Mouse (Mus musculus) midbrain, embryonic 14.5 days (tissue): ENCODE results near the gene Sv2c. TPM values are rescaled to one million over a fixed set of nuclear protein-coding genes. Genes with fewer than 3 reads are reported as not detected.

Experiments
- ATAC-seq: fragments of 200-750 bp; cut with Nextera tagmentation; 2 replicates; pipeline ENCODE4 v1.8.0; 2017; ENCODE audit warnings: moderate number of reproducible peaks, moderate library complexity; ENCODE audit not compliant: low FRiP score, low TSS enrichment
- DNase-seq: peaks from one replicate; pipeline ENCODE4 v3.0.0-alpha.2; 2015
- H3K27ac ChIP-seq: fragments of 300-500 bp; sonication (generic); replicated peaks from 2 replicates; pipeline ENCODE4 v1.5.1; 2014; ENCODE audit warnings: mild to moderate bottlenecking, low read depth, low read length, moderate library complexity
- H3K27me3 ChIP-seq: fragments of 300-500 bp; sonication (generic); 2 replicates; pipeline ENCODE4 v1.6.1; 2014; ENCODE audit warnings: low read length, control low read depth, mixed read lengths; ENCODE audit not compliant: control insufficient read depth, insufficient read depth
- H3K36me3 ChIP-seq: fragments of 300-500 bp; sonication (generic); 2 replicates; pipeline ENCODE4 v1.6.1; 2014; ENCODE audit warnings: low read length, control low read depth; ENCODE audit not compliant: control insufficient read depth, insufficient read depth
- H3K4me1 ChIP-seq: fragments of 300-500 bp; sonication (generic); 2 replicates; pipeline ENCODE4 v1.6.1; 2014; ENCODE audit warnings: mild to moderate bottlenecking, antibody characterized with exemption, low read length, control low read depth; ENCODE audit not compliant: control insufficient read depth, insufficient read depth
- H3K4me2 ChIP-seq: fragments of 300-500 bp; sonication (generic); 2 replicates; pipeline ENCODE4 v1.6.1; 2014; ENCODE audit warnings: mild to moderate bottlenecking, low read length, moderate library complexity
- H3K4me3 ChIP-seq: fragments of 300-500 bp; sonication (generic); replicated peaks from 2 replicates; pipeline ENCODE4 v1.5.1; 2014; ENCODE audit warnings: low read depth, low read length
- H3K9ac ChIP-seq: fragments of 300-500 bp; sonication (generic); replicated peaks from 2 replicates; pipeline ENCODE4 v1.6.1; 2014; ENCODE audit warnings: mild to moderate bottlenecking, low read length, moderate library complexity
- H3K9me3 ChIP-seq: fragments of 300-500 bp; sonication (generic); 2 replicates; pipeline ENCODE4 v1.6.1; 2016; ENCODE audit warnings: low read length, control low read depth, mixed read lengths; ENCODE audit not compliant: control insufficient read depth
- WGBS: fragments of 180-500 bp; shearing (Covaris S2); extraction: QIAGEN DNeasy Blood & Tissue Kit; methylation state at CpG from one replicate; pipeline ENCODE4 v1.1.7; 2014; 5-methylcytosine and 5-hydroxymethylcytosine counted together
- polyA plus RNA-seq: library from polyadenylated mRNA; unstranded; fragments of >200 nt; fragmentation: Nextera tagmentation; extraction: Ambion mirVana; gene quantifications from 2 replicates; pipeline ENCODE4 v1.2.1, GENCODE M21; 2014

Sv2c gene
- 7.6 and 9.2 TPM in 2 replicates for polyA plus RNA-seq

DNA sequence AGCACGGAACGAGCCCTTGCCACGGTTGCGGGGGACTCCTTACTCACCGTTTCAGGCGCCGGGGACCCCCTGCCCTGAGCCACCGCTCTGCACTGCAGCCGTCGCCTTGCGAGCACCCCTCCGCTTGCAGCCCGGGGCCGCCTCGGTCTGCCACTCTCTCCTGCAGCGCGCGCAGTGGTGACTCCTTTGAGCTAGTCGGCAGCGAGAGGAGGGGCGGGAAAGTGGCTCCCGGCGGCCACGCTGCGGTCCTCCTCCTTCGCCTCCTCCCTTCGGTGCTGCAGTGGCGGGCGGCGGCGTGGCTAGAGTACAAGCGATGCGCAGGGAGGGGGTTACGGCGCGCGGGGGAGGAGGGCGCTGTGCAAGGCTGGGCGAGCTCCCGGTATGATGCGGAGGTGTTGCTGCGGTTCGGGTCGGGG, at the start of gene Sv2c:
Gene Sv2c, minus strand, starts transcription at position 177 of the 416 bp plus-strand sequence.
- H3K4me2 ChIP-seq, result peak within 1 kb of the TSS; percentile 85
- H3K27ac ChIP-seq, result peak within 1 kb of the TSS; percentile 68
- ATAC-seq (peak; percentile 74), DNase-seq (peak; percentile 88)
- peak within 1 kb of the TSS; percentile 53 for H3K9ac ChIP-seq
- no peaks in the 10 kb centered on the region for H3K36me3 ChIP-seq
- H3K9me3 ChIP-seq, result no peaks in the 10 kb centered on the region
- H3K27me3 ChIP-seq, result peaks cover 46% of the 10 kb centered on the region
- WGBS, result under 1% methylated on average over 44 of the region's 44 CpGs
- H3K4me1 ChIP-seq, result 0 out of 2 replicates have a peak, but pooled peaks cover 10% of the 10 kb centered on the region
- peak within 1 kb of the TSS; percentile 50 for H3K4me3 ChIP-seq

DNA sequence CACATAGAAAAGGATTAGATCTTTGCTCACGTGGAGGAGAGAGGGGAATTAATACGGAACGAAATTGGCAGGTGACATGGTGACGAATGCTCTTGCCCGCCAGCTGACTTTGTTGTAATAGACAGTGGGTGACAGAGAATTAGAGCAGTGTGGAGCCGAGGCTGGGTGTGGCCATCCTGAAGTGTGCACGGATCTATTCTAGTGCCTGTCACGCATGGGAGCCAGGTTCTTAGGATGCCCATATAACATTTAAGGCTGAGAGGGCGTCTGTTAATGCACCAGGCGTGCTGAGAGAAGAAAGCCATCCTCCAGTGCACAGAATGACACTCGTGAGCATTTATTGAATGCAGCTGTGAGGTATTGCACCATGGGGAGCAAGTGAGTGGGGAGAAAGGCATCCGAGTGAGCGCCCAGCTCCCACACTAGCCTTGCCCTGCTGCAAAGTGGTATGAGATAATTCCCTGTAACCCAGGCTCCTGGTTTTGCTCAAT, 48.3 kb upstream of the Sv2c start:
- WGBS, result 68% methylated on average over 13 of the region's 13 CpGs
- no peak overlapping the region for H3K9ac ChIP-seq

GRCm38 (mm10) chr13:96175591-96176212, 43.3 kb upstream of the Sv2c start:
- Histone ChIP-seq H3K9ac (no peak overlapping the region), H3K4me2 (no peak overlapping the region), H3K4me3 (no peak overlapping the region), H3K9me3 (no peaks in the 10 kb centered on the region), H3K4me1 (no peaks in the 10 kb centered on the region), H3K36me3 (no peaks in the 10 kb centered on the region), H3K27me3 (no peaks in the 10 kb centered on the region), H3K27ac (0 out of 2 replicates have a peak overlapping the region, but pooled peaks have one; percentile 10)
- DNase-seq (peak; percentile 81), ATAC-seq (peak; percentile 58; the same call in 1 of the 2 replicates)
- 60% methylated on average over 8 of the region's 8 CpGs for WGBS

More for the DNA sequence above, 48.3 kb upstream of the Sv2c start:
- no peaks in the 10 kb centered on the region for H3K36me3 ChIP-seq
- no peaks in the 10 kb centered on the region for H3K9me3 ChIP-seq
- ATAC-seq (no peak), DNase-seq (peak; percentile 39)
- H3K4me1 ChIP-seq, result no peaks in the 10 kb centered on the region
- H3K27me3 ChIP-seq, result no peaks in the 10 kb centered on the region
- no peak overlapping the region for H3K4me2 ChIP-seq
- no peak overlapping the region for H3K27ac ChIP-seq
- H3K4me3 ChIP-seq, result no peak overlapping the region

GRCm38 (mm10) chr13:96173686-96174085, 41.3 kb upstream of the Sv2c start:
- Histone ChIP-seq H3K4me3 (no peak overlapping the region), H3K9me3 (no peaks in the 10 kb centered on the region), H3K4me2 (no peak overlapping the region), H3K27ac (no peak overlapping the region), H3K27me3 (no peaks in the 10 kb centered on the region), H3K36me3 (no peaks in the 10 kb centered on the region), H3K9ac (no peak overlapping the region), H3K4me1 (0 out of 2 replicates have a peak, but pooled peaks cover 8% of the 10 kb centered on the region)
- no peak for ATAC-seq
- WGBS, result 79% methylated on average over 3 of the region's 3 CpGs
- DNase-seq, result no peak

DNA sequence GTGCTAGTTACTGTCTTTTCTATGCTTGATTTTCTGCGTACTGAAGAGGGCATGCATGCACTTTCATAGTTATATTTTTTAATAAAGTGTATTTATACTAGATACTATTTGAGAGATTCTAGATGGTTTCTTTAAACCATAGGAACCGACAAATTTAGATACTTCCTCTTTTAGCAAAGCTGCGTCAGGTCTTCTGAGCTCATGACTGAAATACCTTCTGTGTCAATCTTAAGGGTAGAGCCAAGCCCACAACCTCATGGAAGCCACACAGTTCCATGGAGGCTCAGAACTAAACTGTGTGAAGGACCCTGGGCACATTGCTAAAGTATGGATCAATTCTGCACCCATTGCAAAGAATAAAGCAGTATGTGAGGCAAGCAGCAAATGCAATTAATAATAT, 39.9 kb upstream of the Sv2c start:
- WGBS, result 94% methylated on average over 3 of the region's 3 CpGs
- Histone ChIP-seq H3K9ac (no peak overlapping the region), H3K9me3 (no peaks in the 10 kb centered on the region), H3K4me3 (no peak overlapping the region), H3K27ac (no peak overlapping the region), H3K27me3 (no peaks in the 10 kb centered on the region), H3K4me2 (no peak overlapping the region), H3K4me1 (0 out of 2 replicates have a peak, but pooled peaks cover 8% of the 10 kb centered on the region), H3K36me3 (no peaks in the 10 kb centered on the region)
- DNase-seq (no peak), ATAC-seq (no peak)

- H3K9me3 ChIP-seq, result no peaks in the 10 kb centered on the region
- ATAC-seq, result no peak; the same call in 1 of the 2 replicates
- H3K4me2 ChIP-seq, result peak overlapping the region; percentile 17; the same call in 1 of the 2 replicates
- 51% methylated on average over 11 of the region's 11 CpGs for WGBS
- H3K27ac ChIP-seq, result peak overlapping the region; percentile 61
- H3K36me3 ChIP-seq, result no peaks in the 10 kb centered on the region
- no peak overlapping the region; the same call in 1 of the 2 replicates for H3K9ac ChIP-seq
- H3K27me3 ChIP-seq, result no peaks in the 10 kb centered on the region
- peak; percentile 54 for DNase-seq
- H3K4me1 ChIP-seq, result 0 out of 2 replicates have a peak, but pooled peaks cover 8% of the 10 kb centered on the region
- H3K4me3 ChIP-seq, result no peak overlapping the region
Observed at GRCm38 (mm10) chr13:96168991-96169665, 36.8 kb upstream of the Sv2c start.

- Histone ChIP-seq H3K9ac (no peak overlapping the region), H3K9me3 (no peaks in the 10 kb centered on the region), H3K27ac (no peak overlapping the region), H3K4me3 (no peak overlapping the region), H3K4me1 (0 out of 2 replicates have a peak, but pooled peaks cover 8% of the 10 kb centered on the region), H3K36me3 (no peaks in the 10 kb centered on the region), H3K4me2 (no peak overlapping the region), H3K27me3 (no peaks in the 10 kb centered on the region)
- DNase-seq (no peak), ATAC-seq (no peak)
- 81% methylated on average over 2 of the region's 2 CpGs for WGBS
Observed at GRCm38 (mm10) chr13:96166593-96166992, 34.2 kb upstream of the Sv2c start.

- Histone ChIP-seq H3K27me3 (peaks cover 46% of the 10 kb centered on the region), H3K36me3 (no peaks in the 10 kb centered on the region), H3K4me1 (0 out of 2 replicates have a peak, but pooled peaks cover 10% of the 10 kb centered on the region), H3K4me3 (peak overlapping the region; percentile 50), H3K9ac (peak overlapping the region; percentile 44), H3K27ac (peak overlapping the region; percentile 68; the same call in 1 of the 2 replicates), H3K4me2 (peak overlapping the region; percentile 85), H3K9me3 (no peaks in the 10 kb centered on the region)
- DNase-seq (peak; percentile 66), ATAC-seq (0 out of 2 replicates have a peak, but pooled peaks have one; percentile 29)
- WGBS, result 3% methylated on average over 28 of the region's 28 CpGs
Observed at GRCm38 (mm10) chr13:96133363-96134100, 1.2 kb upstream of the Sv2c start.
